Mouse (Mus musculus) kidney, adult 2 months (tissue): ENCODE measurements around the gene Slc4a5. TPM values are rescaled to one million over a fixed set of nuclear protein-coding genes. Genes with fewer than 3 reads are reported as not detected.

Experiments used
- DNase-seq: peaks from one replicate; pipeline ENCODE4 v3.0.0; 2021
- H3K27ac ChIP-seq: fragments of 200-500 bp; 2 replicates; pipeline ENCODE4 v1.5.1; 2012; ENCODE audit warnings: low read depth, low read length, control low read depth, inconsistent platforms; ENCODE audit not compliant: insufficient read depth
- H3K27me3 ChIP-seq: fragments of 200-500 bp; replicated peaks from 2 replicates; pipeline ENCODE4 v1.6.1; 2012; ENCODE audit warnings: mild to moderate bottlenecking, moderate library complexity, low read length, inconsistent platforms; ENCODE audit not compliant: control insufficient read depth, insufficient read depth
- H3K36me3 ChIP-seq: fragments of 200-500 bp; 2 replicates; pipeline ENCODE4 v1.6.1; 2012; ENCODE audit warnings: mild to moderate bottlenecking, moderate library complexity, low read length, inconsistent platforms; ENCODE audit not compliant: control insufficient read depth, insufficient read depth
- H3K4me1 ChIP-seq: fragments of 200-500 bp; 2 replicates; pipeline ENCODE4 v1.6.1; 2011; ENCODE audit warnings: low read length; ENCODE audit not compliant: control insufficient read depth, insufficient read depth
- H3K4me3 ChIP-seq: fragments of 200-500 bp; 2 replicates; pipeline ENCODE4 v1.5.1; 2011; ENCODE audit warnings: mild to moderate bottlenecking, low read depth, low read length, control low read depth; ENCODE audit not compliant: insufficient read depth
- CTCF ChIP-seq: fragments of 200-500 bp; conservative IDR thresholded peaks from 2 replicates; pipeline ENCODE4 v1.5.1; 2011; ENCODE audit warnings: low read depth, mild to moderate bottlenecking, control low read depth, low read length, moderate library complexity, mixed read lengths; ENCODE audit not compliant: insufficient read depth, insufficient read length
- POLR2A ChIP-seq: fragments of 200-500 bp; IDR thresholded peaks from one replicate; pipeline ENCODE4 v1.6.1; 2011; ENCODE audit warnings: low read depth, low read length, control low read depth
- WGBS: fragments of 180-500 bp; shearing (Covaris S2); methylation state at CpG from one replicate; pipeline ENCODE4 v1.1.7; 2018; 5-methylcytosine and 5-hydroxymethylcytosine counted together
- polyA plus RNA-seq: library from polyadenylated mRNA; depleted of rRNA; stranded (reverse); fragments of >200 nt; gene quantifications from 2 replicates; pipeline ENCODE4 v1.2.3, GENCODE M21; 2012

The Slc4a5 gene
- polyA plus RNA-seq, 1 experiment: 3.3 TPM

DNA sequence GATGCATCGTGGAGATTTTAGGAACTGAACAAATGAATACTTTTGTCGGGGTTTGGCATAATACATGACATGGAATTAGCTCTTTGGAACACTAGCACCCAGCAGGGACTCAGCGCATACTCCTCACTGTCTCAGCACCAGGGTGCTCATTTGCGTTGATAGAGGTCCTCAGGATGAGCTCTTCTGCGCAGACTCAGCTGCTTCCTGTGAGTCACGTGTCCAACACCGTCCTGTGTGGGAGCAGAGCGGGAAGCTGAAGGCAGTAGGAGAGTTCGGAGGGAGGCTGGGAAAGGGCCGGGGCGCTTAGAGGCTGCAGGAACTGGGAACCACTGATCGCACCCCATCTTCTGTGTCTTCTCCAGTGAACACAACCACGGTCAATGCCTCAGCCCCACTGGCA lies 57.5 kb downstream of the Slc4a5 start:
- H3K36me3 ChIP-seq: no peaks in the 10 kb centered on the region
- H3K27me3 ChIP-seq: no peaks in the 10 kb centered on the region
- H3K4me3 ChIP-seq: no peak overlapping the region
- no peak overlapping the region for H3K27ac ChIP-seq
- no peak for DNase-seq
- no peaks in the 10 kb centered on the region for H3K4me1 ChIP-seq
- no peak for TF ChIP-seq POLR2A
- WGBS: 72% methylated on average over 13 of the region's 13 CpGs

DNA sequence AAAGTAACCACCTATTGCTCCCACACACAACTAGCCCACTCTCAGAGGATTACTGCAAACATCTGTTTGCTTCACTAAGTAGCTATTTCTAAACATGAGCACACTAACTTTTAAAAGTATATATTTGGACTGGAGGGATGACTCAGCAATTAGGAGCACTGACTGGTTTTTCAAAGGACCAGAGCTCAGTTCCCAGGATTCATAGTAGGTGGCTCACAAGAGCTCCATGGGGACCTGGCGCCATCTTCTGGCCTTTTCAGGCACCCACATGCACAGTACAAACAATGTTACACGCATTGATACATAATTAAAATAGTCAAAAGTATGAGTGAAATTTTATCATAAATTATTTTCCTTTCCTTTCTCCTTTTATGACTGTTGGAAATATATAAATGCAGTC lies 59.3 kb downstream of the Slc4a5 start:
- Histone ChIP-seq H3K27ac (no peak overlapping the region), H3K36me3 (no peaks in the 10 kb centered on the region), H3K27me3 (no peaks in the 10 kb centered on the region), H3K4me3 (no peak overlapping the region), H3K4me1 (no peaks in the 10 kb centered on the region)
- 30% methylated on average over 2 of the region's 2 CpGs for WGBS
- peak; percentile 48 for DNase-seq
- TF ChIP-seq CTCF (peak; percentile 82), POLR2A (no peak)

DNA sequence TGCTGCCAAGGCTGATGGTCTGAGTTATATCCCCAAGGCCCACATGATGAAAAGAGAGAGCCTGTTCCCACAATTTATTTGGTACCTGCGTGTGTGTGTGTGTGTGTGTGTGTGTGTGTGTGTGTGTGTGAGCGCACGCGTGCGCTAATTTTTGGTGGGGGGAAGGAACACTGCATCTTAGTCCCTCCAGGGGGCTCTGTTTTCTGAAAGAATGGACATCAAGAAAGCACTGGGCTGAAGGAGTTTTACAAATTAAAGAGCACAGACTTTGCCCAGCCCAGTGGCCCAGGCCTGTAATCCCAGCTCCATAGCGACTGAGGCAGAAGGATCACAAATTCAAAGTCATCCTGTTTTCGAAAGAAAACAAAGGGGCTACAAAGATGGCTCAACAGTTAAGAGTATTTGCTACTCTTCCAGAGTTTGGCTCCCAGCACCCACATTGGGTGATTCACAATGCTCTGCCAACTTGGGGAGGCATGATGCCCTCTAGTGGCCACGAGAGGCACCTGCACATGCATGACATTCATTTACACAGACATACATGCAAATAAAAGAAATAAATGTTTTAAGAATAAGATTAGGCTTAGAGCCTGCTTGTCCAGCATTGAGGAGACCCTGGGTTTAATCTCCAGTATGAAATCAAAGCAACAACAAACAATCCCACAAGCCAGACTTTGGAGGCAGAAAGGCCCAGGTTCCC lies 60.8 kb downstream of the Slc4a5 start:
- Histone ChIP-seq H3K36me3 (no peaks in the 10 kb centered on the region), H3K4me1 (no peaks in the 10 kb centered on the region), H3K27me3 (no peaks in the 10 kb centered on the region), H3K27ac (no peak overlapping the region), H3K4me3 (no peak overlapping the region)
- TF ChIP-seq POLR2A: no peak
- peak; percentile 55 for TF ChIP-seq CTCF
- WGBS: 78% methylated on average over 8 of the region's 8 CpGs
- DNase-seq: peak; percentile 22

DNA sequence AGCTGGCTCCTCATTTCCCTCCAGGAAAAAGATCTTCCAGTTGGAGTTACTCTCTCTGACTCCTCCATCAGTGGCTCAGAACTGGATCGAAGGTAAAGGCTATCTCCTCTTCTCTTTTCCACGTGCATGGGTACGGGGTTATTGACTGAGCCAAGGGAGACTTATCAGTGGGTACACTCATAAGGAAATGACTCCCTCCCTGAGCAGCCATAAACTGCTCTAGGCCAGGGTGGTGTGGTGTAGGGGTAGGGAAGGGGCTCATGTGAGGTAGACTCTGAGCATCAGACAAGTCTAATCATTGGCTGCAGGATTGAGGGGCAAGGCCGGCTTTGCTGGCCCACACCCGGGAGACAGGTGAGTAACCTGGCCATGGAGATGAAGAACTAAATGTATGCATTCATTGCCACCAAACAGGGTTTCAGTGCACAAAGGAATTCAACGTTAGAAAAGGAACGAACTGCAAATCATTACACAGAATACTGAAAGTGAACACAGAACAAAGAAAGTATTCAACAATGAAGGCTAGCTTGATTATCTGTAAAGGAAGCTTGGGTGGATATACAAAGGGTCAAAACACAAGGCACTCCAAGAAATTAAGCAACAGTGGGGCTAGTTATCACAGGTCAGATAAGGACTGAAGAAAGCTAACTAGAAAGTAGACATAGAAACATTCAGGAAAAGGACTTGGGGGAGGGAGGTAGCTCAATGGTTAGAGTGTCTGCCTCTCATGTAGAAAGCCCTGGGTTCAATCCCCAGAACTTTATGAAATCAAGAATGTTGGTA lies 81.0 kb downstream of the Slc4a5 start:
- TF ChIP-seq CTCF: no peak
- no peak for TF ChIP-seq POLR2A
- no peak for DNase-seq
- no peaks in the 10 kb centered on the region for H3K27me3 ChIP-seq
- no peak overlapping the region for H3K27ac ChIP-seq
- H3K36me3 ChIP-seq: no peaks in the 10 kb centered on the region
- H3K4me3 ChIP-seq: no peak overlapping the region
- WGBS: 85% methylated on average over 7 of the region's 7 CpGs
- H3K4me1 ChIP-seq: no peaks in the 10 kb centered on the region

DNA sequence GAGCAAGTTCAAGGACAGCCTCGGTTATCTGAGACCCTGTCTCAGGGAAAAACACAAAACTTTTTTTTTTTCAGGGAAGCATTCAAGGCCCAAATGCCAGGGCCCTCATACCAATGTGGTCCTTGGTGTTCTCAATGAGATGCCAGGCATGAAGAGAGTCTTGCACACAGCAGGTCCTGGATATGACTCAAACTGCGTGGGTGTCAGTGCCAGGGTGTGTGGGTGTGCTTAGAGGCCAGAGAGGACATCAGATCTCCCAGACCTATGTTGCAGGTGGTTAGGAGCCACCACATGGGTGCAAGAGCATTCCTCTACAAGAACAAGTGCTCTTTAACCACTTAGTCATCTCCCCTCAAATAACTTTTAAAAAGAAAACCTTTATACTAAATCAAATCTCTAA lies 81.7 kb downstream of the Slc4a5 start:
- H3K27me3 ChIP-seq: no peaks in the 10 kb centered on the region
- H3K27ac ChIP-seq: no peak overlapping the region
- WGBS: 81% methylated on average over 2 of the region's 2 CpGs
- H3K36me3 ChIP-seq: no peaks in the 10 kb centered on the region
- no peak for TF ChIP-seq POLR2A
- TF ChIP-seq CTCF: no peak
- no peak for DNase-seq
- H3K4me3 ChIP-seq: no peak overlapping the region
- H3K4me1 ChIP-seq: no peaks in the 10 kb centered on the region

DNA sequence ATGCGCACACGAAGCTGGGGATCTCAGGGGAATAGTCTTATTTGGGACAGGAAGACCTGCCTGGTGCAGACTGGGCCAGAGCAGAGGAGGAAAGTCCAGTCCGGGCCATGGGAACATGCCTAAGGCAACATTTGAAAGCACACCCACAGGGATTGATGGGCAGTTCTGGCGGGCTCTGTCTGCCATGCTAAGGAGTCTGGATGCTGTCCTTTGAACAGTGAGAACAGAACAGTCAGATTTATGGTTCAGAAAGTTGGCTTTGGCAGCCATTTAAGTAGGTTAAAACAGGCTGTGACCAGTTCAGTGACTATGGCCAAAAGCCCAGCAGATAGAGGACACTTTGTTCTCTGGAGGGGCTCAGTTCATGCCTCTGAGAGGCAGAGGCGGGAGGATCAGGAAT lies 82.6 kb downstream of the Slc4a5 start:
- Histone ChIP-seq H3K4me1 (no peaks in the 10 kb centered on the region), H3K4me3 (no peak overlapping the region), H3K27ac (no peak overlapping the region), H3K36me3 (no peaks in the 10 kb centered on the region), H3K27me3 (no peaks in the 10 kb centered on the region)
- no peak for TF ChIP-seq CTCF
- TF ChIP-seq POLR2A: no peak
- 49% methylated on average over 5 of the region's 5 CpGs for WGBS
- DNase-seq: peak; percentile 58

DNA sequence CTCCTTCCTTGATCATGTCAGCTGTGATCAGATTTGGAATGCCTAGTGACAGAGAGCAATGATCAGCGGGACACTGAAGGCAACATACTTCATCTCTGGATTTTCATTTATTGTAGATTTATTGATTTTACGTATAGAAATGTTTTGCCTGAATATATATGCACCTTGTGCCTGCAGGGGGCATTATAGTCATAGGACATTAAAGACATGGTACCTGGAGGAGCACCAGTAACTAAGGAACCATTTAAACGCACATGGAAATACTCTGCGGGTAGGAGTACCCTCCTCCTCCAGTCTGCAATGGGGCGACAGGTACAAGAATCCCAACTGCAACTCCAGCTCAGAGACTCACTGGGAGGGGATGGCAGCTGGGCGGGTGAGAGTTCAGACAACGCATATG lies 89.4 kb downstream of the Slc4a5 start:
- H3K36me3 ChIP-seq: no peaks in the 10 kb centered on the region
- TF ChIP-seq CTCF (no peak), POLR2A (no peak)
- no peak overlapping the region for H3K4me3 ChIP-seq
- H3K27me3 ChIP-seq: no peaks in the 10 kb centered on the region
- H3K27ac ChIP-seq: no peak overlapping the region
- 90% methylated on average over 7 of the region's 7 CpGs for WGBS
- H3K4me1 ChIP-seq: no peaks in the 10 kb centered on the region
- no peak for DNase-seq
